Mouse (Mus musculus) CH12.LX (cell line): ENCODE measurements around the gene Pigx. TPM values are rescaled to one million over a fixed set of nuclear protein-coding genes. Genes with fewer than 3 reads are reported as not detected.

ENCODE experiments used
- DNase-seq: peaks from one replicate; pipeline ENCODE4 v3.0.0-alpha.2; 2013; ENCODE audit errors: extremely low read depth
- H3K27ac ChIP-seq: 2 replicates; pipeline ENCODE4 v1.5.1; 2012; ENCODE audit warnings: low read depth, mild to moderate bottlenecking, control low read depth, moderate library complexity; ENCODE audit not compliant: insufficient read depth
- H3K27me3 ChIP-seq: replicated peaks from 2 replicates; pipeline ENCODE3; 2012; ENCODE audit warnings: inconsistent platforms
- H3K36me3 ChIP-seq, 2 experiments: replicated peaks in 1 of 2; 2 replicates each; pipeline versions ENCODE3 to v1.6.1; 2012; ENCODE audit warnings: inconsistent platforms in 1 of 2, low read length in 1 of 2, mild to moderate bottlenecking in 1 of 2, mixed read lengths in 1 of 2, moderate library complexity in 1 of 2; ENCODE audit not compliant: control insufficient read depth in 1 of 2, insufficient read depth in 1 of 2
- H3K4me1 ChIP-seq, 2 experiments: 2 replicates each; pipeline ENCODE4 v1.6.1; 2012; ENCODE audit warnings: inconsistent platforms in 1 of 2, moderate library complexity in 1 of 2; ENCODE audit not compliant: insufficient read depth in 2 of 2, control insufficient read depth in 1 of 2
- H3K4me2 ChIP-seq: 2 replicates; pipeline ENCODE4 v1.6.1; 2012; ENCODE audit warnings: low read depth, mild to moderate bottlenecking, control low read depth; ENCODE audit not compliant: poor library complexity, insufficient read depth, severe bottlenecking
- H3K4me3 ChIP-seq, 3 experiments: fragments of 150-350 bp in 1 of 3; sonication (generic) in 1 of 3; replicated peaks in 1 of 3; 2 replicates each; pipeline versions ENCODE3 to v1.5.1; 2011 to 2012; ENCODE audit warnings: low read depth in 2 of 3, low read length in 2 of 3, mild to moderate bottlenecking in 2 of 3, moderate library complexity in 2 of 3, control low read depth in 1 of 3, improper control_type of control experiment in 1 of 3, inconsistent platforms in 1 of 3, mixed read lengths in 1 of 3; ENCODE audit not compliant: poor library complexity in 1 of 3
- H3K79me2 ChIP-seq: replicated peaks from 2 replicates; pipeline ENCODE4 v1.6.1; 2012; ENCODE audit warnings: mild to moderate bottlenecking, moderate library complexity; ENCODE audit not compliant: control insufficient read depth, poor library complexity, insufficient read depth, severe bottlenecking; ENCODE audit errors: extremely low read depth
- H3K9ac ChIP-seq: 2 replicates; pipeline ENCODE4 v1.6.1; 2012; ENCODE audit warnings: low read depth, mild to moderate bottlenecking, control low read depth, moderate library complexity; ENCODE audit not compliant: insufficient read depth
- H3K9me3 ChIP-seq: replicated peaks from 2 replicates; pipeline ENCODE3; 2012; ENCODE audit warnings: low read length, inconsistent platforms, mixed read lengths
- BHLHE40 ChIP-seq: IDR thresholded peaks from 2 replicates; pipeline ENCODE4 v1.6.1; 2011; ENCODE audit warnings: mild to moderate bottlenecking, low read depth, low read length, improper control_type of control experiment
- CHD1 ChIP-seq: IDR thresholded peaks from 2 replicates; pipeline ENCODE4 v1.6.1; 2012; ENCODE audit warnings: low read depth, low read length, improper control_type of control experiment, inconsistent platforms
- CHD2 ChIP-seq: IDR thresholded peaks from 2 replicates; pipeline ENCODE4 v1.6.1; 2011; ENCODE audit warnings: low read length, improper control_type of control experiment
- CTCF ChIP-seq, 2 experiments: IDR thresholded peaks in 1 of 2; conservative IDR thresholded peaks in 1 of 2; 2 replicates each; pipeline ENCODE4 v1.5.1; 2011 to 2012; ENCODE audit warnings: low read depth in 2 of 2, low read length in 2 of 2, improper control_type of control experiment in 1 of 2, inconsistent platforms in 1 of 2, mild to moderate bottlenecking in 1 of 2, moderate library complexity in 1 of 2
- ELF1 ChIP-seq: IDR thresholded peaks from 2 replicates; pipeline ENCODE4 v1.6.1; 2014; ENCODE audit warnings: low read depth, mild to moderate bottlenecking, inconsistent platforms, low read length, improper control_type of control experiment
- EP300 ChIP-seq: IDR thresholded peaks from 2 replicates; pipeline ENCODE4 v1.6.1; 2011; ENCODE audit warnings: low read length, improper control_type of control experiment
- ETS1 ChIP-seq: conservative IDR thresholded peaks from 2 replicates; pipeline ENCODE4 v1.6.1; 2012; ENCODE audit warnings: low read depth, mild to moderate bottlenecking, inconsistent platforms, low read length, improper control_type of control experiment, moderate library complexity
- GABPA ChIP-seq: IDR thresholded peaks from 2 replicates; pipeline ENCODE4 v1.6.1; 2012; ENCODE audit warnings: low read depth, low read length, improper control_type of control experiment, inconsistent platforms; ENCODE audit not compliant: insufficient replicate concordance
- IRF4 ChIP-seq: IDR thresholded peaks from 2 replicates; pipeline ENCODE4 v1.6.1; 2014; ENCODE audit warnings: low read depth, mild to moderate bottlenecking, inconsistent platforms, low read length, improper control_type of control experiment
- JUN ChIP-seq: IDR thresholded peaks from 2 replicates; pipeline ENCODE4 v1.6.1; 2011; ENCODE audit warnings: low read depth, mild to moderate bottlenecking, low read length, improper control_type of control experiment, moderate library complexity; ENCODE audit not compliant: insufficient read depth
- KAT2A ChIP-seq: IDR thresholded peaks from 2 replicates; pipeline ENCODE4 v1.6.1; 2012; ENCODE audit warnings: low read length, improper control_type of control experiment, inconsistent platforms; ENCODE audit not compliant: insufficient replicate concordance
- MAFK ChIP-seq: IDR thresholded peaks from 2 replicates; pipeline ENCODE4 v1.6.1; 2011; ENCODE audit warnings: low read length, improper control_type of control experiment; ENCODE audit not compliant: insufficient replicate concordance
- PAX5 ChIP-seq: IDR thresholded peaks from 2 replicates; pipeline ENCODE4 v1.6.1; 2012; ENCODE audit warnings: low read length, inconsistent platforms, mixed read lengths
- POLR2AphosphoS2 ChIP-seq: IDR thresholded peaks from 2 replicates; pipeline ENCODE4 v1.6.1; 2011; ENCODE audit warnings: low read depth, low read length, improper control_type of control experiment
- RCOR1 ChIP-seq: conservative IDR thresholded peaks from 2 replicates; pipeline ENCODE4 v1.6.1; 2012; ENCODE audit warnings: low read depth, mild to moderate bottlenecking, inconsistent platforms, low read length, improper control_type of control experiment
- SIN3A ChIP-seq: IDR thresholded peaks from 2 replicates; pipeline ENCODE4 v1.6.1; 2012; ENCODE audit warnings: low read length, improper control_type of control experiment, inconsistent platforms
- TBP ChIP-seq: conservative IDR thresholded peaks from 2 replicates; pipeline ENCODE4 v1.6.1; 2011; ENCODE audit warnings: low read depth, low read length, improper control_type of control experiment
- TCF12 ChIP-seq: IDR thresholded peaks from 2 replicates; pipeline ENCODE4 v1.6.1; 2014; ENCODE audit warnings: low read depth, mild to moderate bottlenecking, inconsistent platforms, low read length, improper control_type of control experiment
- UBTF ChIP-seq: IDR thresholded peaks from 2 replicates; pipeline ENCODE4 v1.6.1; 2012; ENCODE audit warnings: low read depth, mild to moderate bottlenecking, inconsistent platforms, low read length, improper control_type of control experiment, moderate library complexity
- USF1 ChIP-seq: IDR thresholded peaks from 2 replicates; pipeline ENCODE4 v1.6.1; 2014; ENCODE audit warnings: low read depth, mild to moderate bottlenecking, inconsistent platforms, low read length, improper control_type of control experiment
- ZKSCAN1 ChIP-seq: IDR thresholded peaks from 2 replicates; pipeline ENCODE4 v1.6.1; 2012; ENCODE audit warnings: low read depth, inconsistent platforms, low read length, improper control_type of control experiment, borderline replicate concordance
- dilution Hi-C: fragments of 300-500 bp; cut with MboI; formaldehyde crosslinking; loops from 2 replicates; pipeline ENCODE4 v1.14.3; 2020; ENCODE audit warnings: low sequenced_read_pairs; ENCODE audit not compliant: extremely low pct_unique_long_range_greater_than_20kb, extremely low pct_ligation_motif_present
- in situ Hi-C: fragments of 300-500 bp; cut with MboI; formaldehyde crosslinking; loops from 3 replicates; pipeline ENCODE4 v1.14.3; 2019; ENCODE audit warnings: low sequenced_read_pairs, low pct_ligation_motif_present, low pct_unique_long_range_greater_than_20kb, mixed read lengths
- polyA plus RNA-seq: library from polyadenylated mRNA; unstranded; fragments of >175 nt; gene quantifications from 2 replicates; pipeline ENCODE4 v1.2.1, GENCODE M21; 2012; ENCODE audit warnings: low read depth; ENCODE audit not compliant: insufficient read length
- total RNA-seq, 2 experiments: library from RNA; depleted of rRNA; stranded (reverse); fragments of 300-350 nt in 1 of 2; fragments of >200 nt in 1 of 2; gene quantifications; 2 replicates each; pipeline ENCODE4 v1.2.3; 2012 to 2014

The Pigx gene
- total and polyA plus RNA-seq, 3 experiments: 48.1 to 83.0 (median 48.1) TPM

- TF ChIP-seq ZKSCAN1 (no peak), ETS1 (no peak), UBTF (peak; percentile 56; the same call in 1 of the 2 replicates), PAX5 (no peak), JUN (no peak; the same call in 1 of the 2 replicates), SIN3A (peak; percentile 74; the same call in 1 of the 2 replicates), BHLHE40 (no peak), CTCF (conservative IDR thresholded peaks at IDR 0.05 in 1 of 2, IDR thresholded peaks at IDR 0.05 in 1 of 2; ENCODE audit: low read depth in 2 of 2, low read length in 2 of 2) (peak; percentile 92 to 99), GABPA (no peak), EP300 (peak; percentile 3; the same call in 1 of the 2 replicates), KAT2A (0 out of 2 replicates have a peak, but pooled peaks have one; percentile 26), TBP (no peak), MAFK (no peak), ELF1 (peak; percentile 53; the same call in 1 of the 2 replicates), CHD1 (no peak), IRF4 (peak; percentile 58), CHD2 (peak; percentile 69), TCF12 (peak; percentile 58; the same call in 1 of the 2 replicates), POLR2AphosphoS2 (no peak), USF1 (no peak), RCOR1 (0 out of 2 replicates have a peak, but pooled peaks have one; percentile 47)
These were observed 15.6 kb upstream of the Pigx start (continued) for GRCm38 (mm10) chr16:32114968-32115695.

DNA sequence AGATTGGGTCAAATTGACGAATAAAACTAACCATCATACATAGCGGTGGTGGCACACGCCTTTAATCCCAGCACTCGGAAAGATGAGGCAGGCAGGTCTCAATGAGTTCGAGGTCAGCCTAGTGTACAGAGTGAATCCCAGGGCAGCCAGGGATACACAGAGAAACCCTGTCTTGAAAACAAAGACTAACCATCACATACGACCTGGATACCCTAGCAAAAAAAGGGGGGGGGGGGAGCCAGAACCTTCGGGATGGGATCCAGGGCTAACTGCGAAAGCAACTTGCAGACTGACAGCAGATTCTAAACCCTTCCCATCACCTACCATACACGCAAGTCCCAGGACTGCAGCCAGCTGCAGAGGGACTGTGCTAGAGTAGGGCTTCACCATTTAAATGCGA is 14.9 kb upstream of the Pigx start:
- Histone ChIP-seq H3K79me2 (no peaks in the 10 kb centered on the region), H3K9ac (no peak overlapping the region), H3K4me2 (no peak overlapping the region), H3K27me3 (no peaks in the 10 kb centered on the region), H3K4me3 (no peak overlapping the region), H3K9me3 (no peaks in the 10 kb centered on the region), H3K4me1 (peaks cover 4 to 44% of the 10 kb centered on the region in 2 experiments; a peak in 3 of 4 replicates), H3K36me3 (peaks cover 0 to 6% of the 10 kb centered on the region in 2 experiments), H3K27ac (no peak overlapping the region)
- dilution Hi-C loops: no loop called here
- no peak for TF ChIP-seq KAT2A
- TF ChIP-seq IRF4: 0 out of 2 replicates have a peak, but pooled peaks have one; percentile 3
- no peak for TF ChIP-seq BHLHE40
- no peak for TF ChIP-seq PAX5
- DNase-seq: no peak
- in situ Hi-C loops: loop anchor here (5.0 kb wide), 1 partner anchor 88 kb away; no protein-coding TSS in a partner anchor
